Mouse (Mus musculus): ENCODE results near the gene Lrrc55. TPM values are rescaled to one million over a fixed set of nuclear protein-coding genes. Genes with fewer than 3 reads are reported as not detected.

The Lrrc55 gene
- polyA plus RNA-seq, 1 experiment from 2014 or later = 11.0 TPM

DNA sequence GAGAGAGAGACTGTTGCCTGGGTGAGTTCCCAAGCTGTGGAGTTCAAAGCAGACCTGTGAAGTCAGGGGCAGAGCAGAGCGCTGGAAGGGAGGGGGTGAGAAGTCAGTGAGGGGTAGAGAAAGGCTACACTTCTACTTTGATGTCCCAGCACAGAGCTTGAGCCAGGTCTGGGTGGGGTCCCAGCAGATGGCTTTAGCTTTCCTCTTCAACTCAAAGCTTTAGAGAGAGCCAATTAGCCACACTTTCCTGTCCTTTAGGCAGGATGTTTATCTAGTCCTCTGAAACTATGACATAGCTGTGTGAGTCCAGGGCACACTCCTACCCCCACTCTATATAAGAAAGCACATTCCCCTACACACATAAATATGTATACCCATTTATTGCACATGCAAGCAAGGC lies 65.3 kb downstream of the Lrrc55 start:
- no peak for ATAC-seq
- peak; percentile 3 for DNase-seq (ENCODE audit: low spot score)
- Histone ChIP-seq H3K4me3 (ENCODE audit: low read depth, low read length) (no peak overlapping the region), H3K27me3 (replicated peaks; ENCODE audit: control insufficient read depth, insufficient read depth, low read length) (no peaks in the 10 kb centered on the region), H3K9ac (ENCODE audit: low read length) (no peak overlapping the region), H3K4me1 (ENCODE audit: control insufficient read depth, insufficient read depth, low read length) (no peaks in the 10 kb centered on the region), H3K36me3 (ENCODE audit: control insufficient read depth, insufficient read depth, low read length) (no peaks in the 10 kb centered on the region), H3K27ac (ENCODE audit: low read depth, low read length) (no peak overlapping the region), H3K9me3 (replicated peaks; ENCODE audit: control insufficient read depth, low read length) (no peaks in the 10 kb centered on the region), H3K4me2 (ENCODE audit: low read length) (no peak overlapping the region)
- 0% methylated on average over 1 of the region's 1 CpGs for WGBS

- DNase-seq (ENCODE audit: low spot score) = no peak
- WGBS = 27% methylated on average over 2 of the region's 2 CpGs
Measured at GRCm38 (mm10) chr2:85131226-85131625, 65.8 kb downstream of the Lrrc55 start.

DNA sequence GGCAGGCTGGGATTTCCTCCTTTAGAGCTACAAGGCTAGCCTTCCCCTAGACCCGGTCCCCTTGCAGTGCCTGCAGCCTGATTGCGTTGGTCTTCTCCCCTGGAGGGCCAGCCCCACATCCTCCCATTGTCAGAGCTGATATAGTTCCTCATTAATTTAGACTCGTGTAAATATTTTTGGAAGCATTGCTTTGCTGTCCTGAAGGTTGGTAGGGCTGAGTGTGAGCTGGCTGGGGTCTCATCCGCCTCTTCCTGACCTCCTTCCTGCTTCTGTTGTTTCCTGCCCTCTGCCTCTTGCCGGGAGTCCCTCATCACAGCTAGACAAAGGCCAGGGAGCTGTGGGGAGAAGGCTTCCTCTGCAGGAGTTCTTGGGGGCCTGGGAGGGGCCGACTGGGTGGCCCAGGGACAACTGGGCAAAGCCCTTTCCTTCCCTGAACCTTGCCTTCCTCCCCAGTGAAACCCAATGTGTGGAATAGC lies 67.5 kb downstream of the Lrrc55 start:
- no peak overlapping the region for H3K27ac ChIP-seq (ENCODE audit: low read depth, low read length)
- DNase-seq (ENCODE audit: low spot score) (no peak), ATAC-seq (no peak)
- no peak overlapping the region for H3K4me2 ChIP-seq (ENCODE audit: low read length)
- no peak overlapping the region for H3K4me3 ChIP-seq (ENCODE audit: low read depth, low read length)
- H3K9ac ChIP-seq (ENCODE audit: low read length) = no peak overlapping the region
- no peaks in the 10 kb centered on the region for H3K27me3 ChIP-seq (replicated peaks; ENCODE audit: control insufficient read depth, insufficient read depth, low read length)
- H3K9me3 ChIP-seq (replicated peaks; ENCODE audit: control insufficient read depth, low read length) = no peaks in the 10 kb centered on the region
- WGBS = 39% methylated on average over 6 of the region's 6 CpGs
- no peaks in the 10 kb centered on the region for H3K36me3 ChIP-seq (ENCODE audit: control insufficient read depth, insufficient read depth, low read length)
- H3K4me1 ChIP-seq (ENCODE audit: control insufficient read depth, insufficient read depth, low read length) = no peaks in the 10 kb centered on the region

More at GRCm38 (mm10) chr2:85131226-85131625, 65.8 kb downstream of the Lrrc55 start:
- H3K9me3 ChIP-seq (replicated peaks; ENCODE audit: control insufficient read depth, low read length) = no peaks in the 10 kb centered on the region
- H3K9ac ChIP-seq (ENCODE audit: low read length) = no peak overlapping the region
- no peak overlapping the region for H3K4me3 ChIP-seq (ENCODE audit: low read depth, low read length)
- no peak overlapping the region for H3K27ac ChIP-seq (ENCODE audit: low read depth, low read length)
- no peak for ATAC-seq
- H3K4me1 ChIP-seq (ENCODE audit: control insufficient read depth, insufficient read depth, low read length) = no peaks in the 10 kb centered on the region
- no peak overlapping the region for H3K4me2 ChIP-seq (ENCODE audit: low read length)
- no peaks in the 10 kb centered on the region for H3K36me3 ChIP-seq (ENCODE audit: control insufficient read depth, insufficient read depth, low read length)
- no peaks in the 10 kb centered on the region for H3K27me3 ChIP-seq (replicated peaks; ENCODE audit: control insufficient read depth, insufficient read depth, low read length)

- no peaks in the 10 kb centered on the region for H3K4me1 ChIP-seq (ENCODE audit: control insufficient read depth, insufficient read depth, low read length)
- ATAC-seq (peak; percentile 93), DNase-seq (ENCODE audit: low spot score) (peak; percentile 80)
- no peak overlapping the region for H3K9ac ChIP-seq (ENCODE audit: low read length)
- no peaks in the 10 kb centered on the region for H3K9me3 ChIP-seq (replicated peaks; ENCODE audit: control insufficient read depth, low read length)
- WGBS = 43% methylated on average over 1 of the region's 1 CpGs
- H3K27me3 ChIP-seq (replicated peaks; ENCODE audit: control insufficient read depth, insufficient read depth, low read length) = no peaks in the 10 kb centered on the region
- H3K4me3 ChIP-seq (ENCODE audit: low read depth, low read length) = no peak overlapping the region
- no peak overlapping the region for H3K4me2 ChIP-seq (ENCODE audit: low read length)
- no peaks in the 10 kb centered on the region for H3K36me3 ChIP-seq (ENCODE audit: control insufficient read depth, insufficient read depth, low read length)
- H3K27ac ChIP-seq (ENCODE audit: low read depth, low read length) = no peak overlapping the region
Measured at GRCm38 (mm10) chr2:85123869-85124535, 73.0 kb downstream of the Lrrc55 start.

DNA sequence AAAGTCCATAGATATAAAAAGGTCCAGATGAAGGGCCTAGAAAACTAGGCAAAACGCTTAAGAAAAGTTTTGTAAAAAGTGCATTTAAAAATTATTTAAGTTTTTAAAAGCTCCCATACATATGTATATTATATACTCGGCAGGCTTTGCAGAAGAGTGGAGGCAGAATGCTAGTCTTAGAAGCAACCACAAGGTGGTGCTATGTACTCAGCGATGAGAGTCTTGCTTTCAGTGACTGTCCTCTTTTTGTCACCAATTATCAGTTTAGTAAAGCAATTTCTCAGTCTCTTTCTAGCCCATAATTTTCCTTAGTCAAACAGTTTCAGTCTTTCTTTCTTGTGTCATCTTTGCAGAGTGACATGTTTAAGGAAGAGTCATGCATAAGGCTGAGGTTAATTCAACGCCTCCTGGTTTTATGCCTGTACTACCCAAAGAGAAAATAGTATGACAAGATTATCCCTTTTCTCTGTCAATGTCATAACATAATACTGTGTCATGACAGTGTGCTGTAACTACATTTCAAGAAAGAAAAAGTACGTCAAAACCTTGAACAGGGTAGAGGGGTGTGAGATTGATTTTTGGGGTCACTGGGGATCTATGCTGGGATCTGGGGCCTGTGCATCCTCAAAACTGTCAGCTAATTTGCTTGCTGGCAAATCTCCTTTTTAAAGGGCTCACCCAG lies 73.7 kb downstream of the Lrrc55 start:
- no peak overlapping the region for H3K27ac ChIP-seq (ENCODE audit: low read depth, low read length)
- peak; percentile 84 for ATAC-seq
- no peaks in the 10 kb centered on the region for H3K4me1 ChIP-seq (ENCODE audit: control insufficient read depth, insufficient read depth, low read length)
- no peaks in the 10 kb centered on the region for H3K9me3 ChIP-seq (replicated peaks; ENCODE audit: control insufficient read depth, low read length)
- no peaks in the 10 kb centered on the region for H3K36me3 ChIP-seq (ENCODE audit: control insufficient read depth, insufficient read depth, low read length)
- DNase-seq (ENCODE audit: low spot score) = peak; percentile 88
- H3K9ac ChIP-seq (ENCODE audit: low read length) = no peak overlapping the region
- WGBS = 30% methylated on average over 5 of the region's 5 CpGs
- H3K4me3 ChIP-seq (ENCODE audit: low read depth, low read length) = no peak overlapping the region
- no peak overlapping the region for H3K4me2 ChIP-seq (ENCODE audit: low read length)
- H3K27me3 ChIP-seq (replicated peaks; ENCODE audit: control insufficient read depth, insufficient read depth, low read length) = no peaks in the 10 kb centered on the region

Other genes with a start within 250 kb of the Lrrc55 start
- not detected in 2 replicates for gene Prg2, start 216.7 kb downstream of the Lrrc55 start, polyA plus RNA-seq (2014; fragmentation: Nextera tagmentation; extraction: Ambion mirVana)
- gene Prg3, start 209.0 kb downstream of the Lrrc55 start, polyA plus RNA-seq (2014; fragmentation: Nextera tagmentation; extraction: Ambion mirVana) = not detected in 2 replicates
- 240 and 254 TPM in 2 replicates for gene Ssrp1, start 160.0 kb downstream of the Lrrc55 start, polyA plus RNA-seq (2014; fragmentation: Nextera tagmentation; extraction: Ambion mirVana)
- gene P2rx3, start 159.7 kb downstream of the Lrrc55 start, polyA plus RNA-seq (2014; fragmentation: Nextera tagmentation; extraction: Ambion mirVana) = 0.30 and 0.36 TPM in 2 replicates
- gene Tnks1bp1, start 149.2 kb downstream of the Lrrc55 start, polyA plus RNA-seq (2014; fragmentation: Nextera tagmentation; extraction: Ambion mirVana) = 6.7 and 10.6 TPM in 2 replicates
- 24.8 and 25.6 TPM in 2 replicates for gene Aplnr, start 61.0 kb downstream of the Lrrc55 start, polyA plus RNA-seq (2014; fragmentation: Nextera tagmentation; extraction: Ambion mirVana)
- not detected in 2 replicates for gene Olfr987, start 142.1 kb upstream of the Lrrc55 start, polyA plus RNA-seq (2014; fragmentation: Nextera tagmentation; extraction: Ambion mirVana)
- not detected in 2 replicates for gene Olfr988, start 166.0 kb upstream of the Lrrc55 start, polyA plus RNA-seq (2014; fragmentation: Nextera tagmentation; extraction: Ambion mirVana)
- gene Olfr992, start 212.3 kb upstream of the Lrrc55 start, polyA plus RNA-seq (2014; fragmentation: Nextera tagmentation; extraction: Ambion mirVana) = not detected in 2 replicates
- not detected in 2 replicates for gene Olfr993, start 217.7 kb upstream of the Lrrc55 start, polyA plus RNA-seq (2014; fragmentation: Nextera tagmentation; extraction: Ambion mirVana)
- gene Olfr994, start 239.3 kb upstream of the Lrrc55 start, polyA plus RNA-seq (2014; fragmentation: Nextera tagmentation; extraction: Ambion mirVana) = not detected in 2 replicates
- gene Olfr995, start 246.4 kb upstream of the Lrrc55 start, polyA plus RNA-seq (2014; fragmentation: Nextera tagmentation; extraction: Ambion mirVana) = not detected in 2 replicates